Mouse (Mus musculus) ES-E14 (cell line): ENCODE data around the gene Tmigd3.

Experiments
- CHD2 ChIP-seq: IDR thresholded peaks from 2 replicates; pipeline ENCODE4 v1.6.1; 2014; ENCODE audit warnings: mild to moderate bottlenecking, low read depth, low read length, inconsistent platforms
- HCFC1 ChIP-seq: IDR thresholded peaks from 2 replicates; pipeline ENCODE4 v1.6.1; 2012; ENCODE audit warnings: low read length, inconsistent platforms, borderline replicate concordance; ENCODE audit not compliant: insufficient read depth
- MAFK ChIP-seq: IDR thresholded peaks from 2 replicates; pipeline ENCODE4 v1.6.1; 2014; ENCODE audit warnings: mild to moderate bottlenecking, low read depth, low read length, inconsistent platforms; ENCODE audit not compliant: insufficient read depth
- ZC3H11A ChIP-seq: IDR thresholded peaks from 2 replicates; pipeline ENCODE4 v1.6.1; 2012; ENCODE audit warnings: low read depth, mild to moderate bottlenecking, inconsistent platforms, low read length, borderline replicate concordance
- ZNF384 ChIP-seq: IDR thresholded peaks from 2 replicates; pipeline ENCODE4 v1.6.1; 2012; ENCODE audit warnings: low read depth, low read length, inconsistent platforms

GRCm38 (mm10) chr3:105821504-105821903, 49.2 kb upstream of the Tmigd3 start:
- TF ChIP-seq CHD2, result no peak
- no peak for TF ChIP-seq HCFC1
- no peak for TF ChIP-seq MAFK
- TF ChIP-seq ZNF384, result no peak
- TF ChIP-seq ZC3H11A, result no peak
